Mouse (Mus musculus) stomach, embryonic 15.5 days (tissue): Measurements from ENCODE around the gene Lhfpl3. TPM values are rescaled to one million over a fixed set of nuclear protein-coding genes. Genes with fewer than 3 reads are reported as not detected.

ENCODE experiments used
- ATAC-seq: fragments of 200-750 bp; cut with Nextera tagmentation; 2 replicates; pipeline ENCODE4 v1.8.0; 2017; ENCODE audit warnings: low read depth, moderate number of reproducible peaks, moderate TSS enrichment; ENCODE audit not compliant: insufficient read depth, low FRiP score
- H3K27ac ChIP-seq: fragments of 300-500 bp; sonication (generic); 2 replicates; pipeline ENCODE4 v1.5.1; 2015; ENCODE audit warnings: mild to moderate bottlenecking, inconsistent platforms
- H3K27me3 ChIP-seq: fragments of 300-500 bp; sonication (generic); replicated peaks from 2 replicates; pipeline ENCODE4 v1.6.1; 2015; ENCODE audit warnings: inconsistent platforms
- H3K36me3 ChIP-seq: fragments of 300-500 bp; sonication (generic); 2 replicates; pipeline ENCODE4 v1.6.1; 2015; ENCODE audit warnings: inconsistent platforms
- H3K4me1 ChIP-seq: fragments of 300-500 bp; sonication (generic); 2 replicates; pipeline ENCODE4 v1.6.1; 2015; ENCODE audit warnings: inconsistent platforms
- H3K4me2 ChIP-seq: fragments of 300-500 bp; sonication (generic); 2 replicates; pipeline ENCODE4 v1.6.1; 2015; ENCODE audit warnings: mild to moderate bottlenecking, inconsistent platforms
- H3K4me3 ChIP-seq: fragments of 300-500 bp; sonication (generic); replicated peaks from 2 replicates; pipeline ENCODE4 v1.5.1; 2015; ENCODE audit warnings: inconsistent platforms
- H3K9ac ChIP-seq: fragments of 300-500 bp; sonication (generic); 2 replicates; pipeline ENCODE4 v1.6.1; 2015; ENCODE audit warnings: inconsistent platforms
- H3K9me3 ChIP-seq: fragments of 300-500 bp; sonication (generic); 2 replicates; pipeline ENCODE4 v1.6.1; 2016; ENCODE audit warnings: inconsistent platforms
- WGBS: fragments of 180-500 bp; shearing (Covaris S2); methylation state at CpG from one replicate; pipeline ENCODE4 v1.1.7; 2015; 5-methylcytosine and 5-hydroxymethylcytosine counted together
- polyA plus RNA-seq: library from polyadenylated mRNA; unstranded; fragments of >200 nt; fragmentation: Nextera tagmentation; extraction: Ambion mirVana; gene quantifications from 2 replicates; pipeline ENCODE4 v1.2.1, GENCODE M21; 2015

Lhfpl3 gene
- polyA plus RNA-seq, 1 experiment from 2014 or later, result 0.28 TPM

GRCm38 (mm10) chr5:23189633-23190032 lies 443.8 kb downstream of the Lhfpl3 start:
- H3K9me3 ChIP-seq, result no peaks in the 10 kb centered on the region
- H3K4me2 ChIP-seq, result no peak overlapping the region
- H3K27ac ChIP-seq, result no peak overlapping the region
- no peak overlapping the region for H3K9ac ChIP-seq
- 54% methylated on average over 6 of the region's 6 CpGs for WGBS
- H3K27me3 ChIP-seq, result no peaks in the 10 kb centered on the region
- no peak for ATAC-seq
- no peaks in the 10 kb centered on the region for H3K4me1 ChIP-seq
- no peaks in the 10 kb centered on the region for H3K36me3 ChIP-seq
- no peak overlapping the region for H3K4me3 ChIP-seq

GRCm38 (mm10) chr5:23196879-23197278 lies 451.0 kb downstream of the Lhfpl3 start:
- no peaks in the 10 kb centered on the region for H3K36me3 ChIP-seq
- WGBS, result 72% methylated on average over 4 of the region's 4 CpGs
- no peaks in the 10 kb centered on the region for H3K27me3 ChIP-seq
- H3K4me1 ChIP-seq, result no peaks in the 10 kb centered on the region
- no peaks in the 10 kb centered on the region for H3K9me3 ChIP-seq
- no peak overlapping the region for H3K9ac ChIP-seq
- ATAC-seq, result no peak
- H3K27ac ChIP-seq, result no peak overlapping the region
- no peak overlapping the region for H3K4me3 ChIP-seq
- H3K4me2 ChIP-seq, result no peak overlapping the region

GRCm38 (mm10) chr5:23213086-23213485 lies 467.2 kb downstream of the Lhfpl3 start:
- Histone ChIP-seq H3K9me3 (no peaks in the 10 kb centered on the region), H3K9ac (no peak overlapping the region), H3K4me3 (no peak overlapping the region), H3K27ac (no peak overlapping the region), H3K4me2 (no peak overlapping the region), H3K27me3 (no peaks in the 10 kb centered on the region), H3K4me1 (no peaks in the 10 kb centered on the region), H3K36me3 (no peaks in the 10 kb centered on the region)
- WGBS, result 67% methylated on average over 5 of the region's 5 CpGs
- no peak for ATAC-seq

GRCm38 (mm10) chr5:23214646-23215045 lies 468.8 kb downstream of the Lhfpl3 start:
- WGBS, result 87% methylated on average over 3 of the region's 3 CpGs
- no peaks in the 10 kb centered on the region for H3K9me3 ChIP-seq

GRCm38 (mm10) chr5:23219655-23220054 lies 473.8 kb downstream of the Lhfpl3 start:
- Histone ChIP-seq H3K4me3 (no peak overlapping the region), H3K36me3 (no peaks in the 10 kb centered on the region), H3K4me1 (no peaks in the 10 kb centered on the region), H3K27me3 (no peaks in the 10 kb centered on the region), H3K9me3 (no peaks in the 10 kb centered on the region), H3K9ac (no peak overlapping the region), H3K4me2 (no peak overlapping the region), H3K27ac (no peak overlapping the region)
- WGBS, result 92% methylated on average over 1 of the region's 1 CpGs
- ATAC-seq, result no peak

More at GRCm38 (mm10) chr5:23214646-23215045, 468.8 kb downstream of the Lhfpl3 start:
- Histone ChIP-seq H3K4me1 (no peaks in the 10 kb centered on the region), H3K27ac (no peak overlapping the region), H3K4me3 (no peak overlapping the region), H3K4me2 (no peak overlapping the region), H3K36me3 (no peaks in the 10 kb centered on the region), H3K27me3 (no peaks in the 10 kb centered on the region), H3K9ac (no peak overlapping the region)
- no peak for ATAC-seq

- Histone ChIP-seq H3K9ac (no peak overlapping the region), H3K4me1 (no peaks in the 10 kb centered on the region), H3K27ac (no peak overlapping the region), H3K36me3 (no peaks in the 10 kb centered on the region), H3K4me3 (peak overlapping the region; percentile 37), H3K4me2 (peak overlapping the region; percentile 62), H3K27me3 (no peaks in the 10 kb centered on the region), H3K9me3 (no peaks in the 10 kb centered on the region)
- peak; percentile 22; the same call in 1 of the 2 replicates for ATAC-seq
- WGBS, result 18% methylated on average over 14 of the region's 14 CpGs
Measured at GRCm38 (mm10) chr5:23224759-23225536, 479.1 kb downstream of the Lhfpl3 start.

GRCm38 (mm10) chr5:23225621-23226020 lies 479.8 kb downstream of the Lhfpl3 start:
- Histone ChIP-seq H3K4me1 (no peaks in the 10 kb centered on the region), H3K9me3 (no peaks in the 10 kb centered on the region), H3K4me3 (no peak overlapping the region), H3K9ac (no peak overlapping the region), H3K36me3 (no peaks in the 10 kb centered on the region), H3K27me3 (no peaks in the 10 kb centered on the region), H3K4me2 (peak overlapping the region; percentile 62; the same call in 1 of the 2 replicates), H3K27ac (no peak overlapping the region)
- 36% methylated on average over 8 of the region's 8 CpGs for WGBS
- no peak for ATAC-seq

- H3K4me2 ChIP-seq, result no peak overlapping the region
- H3K27me3 ChIP-seq, result no peaks in the 10 kb centered on the region
- H3K4me3 ChIP-seq, result no peak overlapping the region
- 69% methylated on average over 3 of the region's 3 CpGs for WGBS
- no peaks in the 10 kb centered on the region for H3K4me1 ChIP-seq
- no peaks in the 10 kb centered on the region for H3K36me3 ChIP-seq
- H3K9me3 ChIP-seq, result no peaks in the 10 kb centered on the region
- no peak for ATAC-seq
- no peak overlapping the region for H3K27ac ChIP-seq
- H3K9ac ChIP-seq, result no peak overlapping the region
Measured at GRCm38 (mm10) chr5:23226753-23227152, 480.9 kb downstream of the Lhfpl3 start.

GRCm38 (mm10) chr5:23246974-23247373 lies 501.1 kb downstream of the Lhfpl3 start:
- 50% methylated on average over 4 of the region's 4 CpGs for WGBS
- Histone ChIP-seq H3K9ac (no peak overlapping the region), H3K36me3 (no peaks in the 10 kb centered on the region), H3K27ac (no peak overlapping the region), H3K9me3 (no peaks in the 10 kb centered on the region), H3K4me3 (no peak overlapping the region), H3K27me3 (no peaks in the 10 kb centered on the region), H3K4me1 (peaks cover 8% of the 10 kb centered on the region; the same call in 1 of the 2 replicates), H3K4me2 (no peak overlapping the region)
- no peak for ATAC-seq

GRCm38 (mm10) chr5:23247784-23248183 lies 501.9 kb downstream of the Lhfpl3 start:
- 67% methylated on average over 1 of the region's 1 CpGs for WGBS
- H3K4me3 ChIP-seq, result no peak overlapping the region
- ATAC-seq, result no peak

GRCm38 (mm10) chr5:23248303-23248702 lies 502.4 kb downstream of the Lhfpl3 start:
- Histone ChIP-seq H3K4me2 (no peak overlapping the region), H3K27me3 (no peaks in the 10 kb centered on the region), H3K27ac (no peak overlapping the region), H3K36me3 (no peaks in the 10 kb centered on the region), H3K9me3 (no peaks in the 10 kb centered on the region), H3K9ac (no peak overlapping the region), H3K4me1 (peaks cover 8% of the 10 kb centered on the region; the same call in 1 of the 2 replicates), H3K4me3 (no peak overlapping the region)
- no peak for ATAC-seq

More at GRCm38 (mm10) chr5:23247784-23248183, 501.9 kb downstream of the Lhfpl3 start:
- Histone ChIP-seq H3K27me3 (no peaks in the 10 kb centered on the region), H3K27ac (no peak overlapping the region), H3K9me3 (no peaks in the 10 kb centered on the region), H3K4me1 (peaks cover 8% of the 10 kb centered on the region; the same call in 1 of the 2 replicates), H3K4me2 (no peak overlapping the region), H3K36me3 (no peaks in the 10 kb centered on the region), H3K9ac (no peak overlapping the region)

GRCm38 (mm10) chr5:23249896-23250875 lies 504.3 kb downstream of the Lhfpl3 start:
- Histone ChIP-seq H3K4me1 (peaks cover 8% of the 10 kb centered on the region; the same call in 1 of the 2 replicates), H3K9ac (no peak overlapping the region), H3K4me2 (no peak overlapping the region), H3K27ac (no peak overlapping the region), H3K27me3 (no peaks in the 10 kb centered on the region), H3K36me3 (no peaks in the 10 kb centered on the region), H3K9me3 (no peaks in the 10 kb centered on the region), H3K4me3 (no peak overlapping the region)
- ATAC-seq, result no peak
- WGBS, result 58% methylated on average over 9 of the region's 9 CpGs
